Mouse (Mus musculus): ENCODE measurements around the gene Ghrh.

DNA sequence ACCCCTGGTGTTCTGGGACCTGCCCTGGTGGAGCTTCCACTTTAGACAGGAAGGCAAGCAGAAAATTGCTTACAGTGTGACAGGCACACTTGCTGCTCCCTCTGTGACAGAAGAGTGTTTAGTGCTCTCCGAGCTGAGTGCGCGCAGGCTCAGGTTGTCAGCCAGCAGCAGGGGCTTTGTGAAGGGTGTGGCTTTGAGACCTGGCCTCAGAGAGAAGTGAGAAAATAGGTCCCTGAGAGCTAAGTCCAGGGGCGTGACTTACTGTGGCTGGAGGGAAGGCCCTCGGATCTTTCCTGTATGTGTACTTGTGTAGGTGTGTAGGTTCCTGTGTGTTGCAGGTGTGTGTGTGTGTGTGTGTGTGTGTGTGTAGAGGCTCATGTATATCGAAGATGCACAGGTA lies 4.0 kb downstream of the Ghrh start:
- no peak for TF ChIP-seq CTCF (IDR thresholded peaks at IDR 0.05; ENCODE audit: control insufficient read depth, insufficient read depth, insufficient read length)
- no peak for TF ChIP-seq USF1 (IDR thresholded peaks at IDR 0.05; ENCODE audit: low read depth)
- TF ChIP-seq MYOG (IDR thresholded peaks at IDR 0.05; ENCODE audit: control insufficient read depth, extremely low read depth, insufficient read length), result no peak
- no peak for TF ChIP-seq CEBPB (IDR thresholded peaks at IDR 0.05; ENCODE audit: low read depth)
- no peak for TF ChIP-seq MAX (IDR thresholded peaks at IDR 0.05)
- no peak for TF ChIP-seq MYOD1 (IDR thresholded peaks at IDR 0.05; ENCODE audit: control insufficient read depth, insufficient read length, low read depth)

Data from C2C12 (cell line).